Mouse (Mus musculus): ENCODE measurements around the gene Cryzl2. TPM values are rescaled to one million over a fixed set of nuclear protein-coding genes. Genes with fewer than 3 reads are reported as not detected.

The Cryzl2 gene
- polyA plus RNA-seq, 2 experiments = 6.5 to 8.1 TPM

- H3K4me1 ChIP-seq (replicated peaks; ENCODE audit: control insufficient read depth in 2 of 2, insufficient read depth in 2 of 2, low read length in 1 of 2) = peaks cover 0 to 4% of the 10 kb centered on the region in 2 experiments; a peak in 2 of 4 replicates
- H3K27me3 ChIP-seq (ENCODE audit: control insufficient read depth, insufficient read depth, low read length) = no peaks in the 10 kb centered on the region
- H3K4me2 ChIP-seq (ENCODE audit: low read depth) = peak within 1 kb of the TSS; percentile 86
- ATAC-seq (ENCODE audit: insufficient read depth) = peak; percentile 94
- peak within 1 kb of the TSS; percentile 77 to 78 for H3K4me3 ChIP-seq (ENCODE audit: insufficient read depth in 1 of 2, low read depth in 2 of 2, low read length in 2 of 2)
- DNase-seq (ENCODE audit: low read depth in 3 of 3, low spot score in 3 of 3) = peak; percentile 83 to 90 (median 89)
- no peak within 1 kb of the TSS for H3K27ac ChIP-seq
- under 1% methylated on average over 62 of the region's 62 CpGs for WGBS (ENCODE audit: insufficient replicate concordance)
- TF ChIP-seq EP300 (IDR thresholded peaks at IDR 0.05; ENCODE audit: low read depth) = no peak
- TF ChIP-seq CTCF (IDR thresholded peaks at IDR 0.05; ENCODE audit: low read depth) = no peak
- H3K36me3 ChIP-seq (replicated peaks; ENCODE audit: control insufficient read depth, insufficient read depth, low read depth) = no peaks in the 10 kb centered on the region
- no peaks in the 10 kb centered on the region for H3K9me3 ChIP-seq (ENCODE audit: control insufficient read depth, low read length)
- peak within 1 kb of the TSS; percentile 67 for H3K9ac ChIP-seq (replicated peaks)
Observed at GRCm38 (mm10) chr1:157412454-157413369, 45.7 kb upstream of the Cryzl2 start, which contains the start of gene Rasal2. Gene Rasal2 (minus strand): TSS chr1:157412595.

- Histone ChIP-seq H3K27ac (no peak overlapping the region), H3K9ac (replicated peaks) (no peak overlapping the region), H3K4me3 (ENCODE audit: insufficient read depth in 1 of 2, low read depth in 2 of 2, low read length in 2 of 2) (no peak overlapping the region), H3K27me3 (ENCODE audit: control insufficient read depth, insufficient read depth, low read length) (no peaks in the 10 kb centered on the region), H3K4me1 (replicated peaks; ENCODE audit: control insufficient read depth in 2 of 2, insufficient read depth in 2 of 2, low read length in 1 of 2) (peaks cover 0 to 4% of the 10 kb centered on the region in 2 experiments; a peak in 2 of 4 replicates), H3K9me3 (ENCODE audit: control insufficient read depth, low read length) (no peaks in the 10 kb centered on the region), H3K36me3 (replicated peaks; ENCODE audit: control insufficient read depth, insufficient read depth, low read depth) (no peaks in the 10 kb centered on the region), H3K4me2 (ENCODE audit: low read depth) (no peak overlapping the region)
- TF ChIP-seq CTCF (IDR thresholded peaks at IDR 0.05; ENCODE audit: low read depth) (no peak), EP300 (IDR thresholded peaks at IDR 0.05; ENCODE audit: low read depth) (no peak)
- 33% methylated on average over 3 of the region's 3 CpGs for WGBS (ENCODE audit: insufficient replicate concordance)
- ATAC-seq (ENCODE audit: insufficient read depth) (no peak), DNase-seq (ENCODE audit: low read depth in 3 of 3, low spot score in 3 of 3) (no peak)
Observed at GRCm38 (mm10) chr1:157415771-157416170, 42.6 kb upstream of the Cryzl2 start.

- no peak overlapping the region for H3K9ac ChIP-seq (replicated peaks)
- H3K9me3 ChIP-seq (ENCODE audit: control insufficient read depth, low read length) = no peaks in the 10 kb centered on the region
- H3K4me2 ChIP-seq (ENCODE audit: low read depth) = no peak overlapping the region
- no peak for DNase-seq (ENCODE audit: low read depth in 3 of 3, low spot score in 3 of 3)
- no peak overlapping the region for H3K4me3 ChIP-seq (ENCODE audit: insufficient read depth in 1 of 2, low read depth in 2 of 2, low read length in 2 of 2)
- no peak for TF ChIP-seq EP300 (IDR thresholded peaks at IDR 0.05; ENCODE audit: low read depth)
- no peak for TF ChIP-seq CTCF (IDR thresholded peaks at IDR 0.05; ENCODE audit: low read depth)
- WGBS (ENCODE audit: insufficient replicate concordance) = 77% methylated on average over 2 of the region's 2 CpGs
- peaks cover 0 to 4% of the 10 kb centered on the region in 2 experiments; a peak in 2 of 4 replicates for H3K4me1 ChIP-seq (replicated peaks; ENCODE audit: control insufficient read depth in 2 of 2, insufficient read depth in 2 of 2, low read length in 1 of 2)
- no peak for ATAC-seq (ENCODE audit: insufficient read depth)
- H3K27me3 ChIP-seq (ENCODE audit: control insufficient read depth, insufficient read depth, low read length) = no peaks in the 10 kb centered on the region
- no peak overlapping the region for H3K27ac ChIP-seq
- H3K36me3 ChIP-seq (replicated peaks; ENCODE audit: control insufficient read depth, insufficient read depth, low read depth) = no peaks in the 10 kb centered on the region
Observed at GRCm38 (mm10) chr1:157416628-157417027, 41.7 kb upstream of the Cryzl2 start.

GRCm38 (mm10) chr1:157417414-157417813 is 41.0 kb upstream of the Cryzl2 start:
- WGBS (ENCODE audit: insufficient replicate concordance) = 36% methylated on average over 3 of the region's 3 CpGs

GRCm38 (mm10) chr1:157417861-157418260 is 40.5 kb upstream of the Cryzl2 start:
- H3K27ac ChIP-seq = no peak overlapping the region
- H3K27me3 ChIP-seq (ENCODE audit: control insufficient read depth, insufficient read depth, low read length) = no peaks in the 10 kb centered on the region
- H3K9me3 ChIP-seq (ENCODE audit: control insufficient read depth, low read length) = no peaks in the 10 kb centered on the region
- TF ChIP-seq CTCF (IDR thresholded peaks at IDR 0.05; ENCODE audit: low read depth) (no peak), EP300 (IDR thresholded peaks at IDR 0.05; ENCODE audit: low read depth) (no peak)
- H3K36me3 ChIP-seq (replicated peaks; ENCODE audit: control insufficient read depth, insufficient read depth, low read depth) = no peaks in the 10 kb centered on the region
- 30% methylated on average over 7 of the region's 7 CpGs for WGBS (ENCODE audit: insufficient replicate concordance)
- ATAC-seq (ENCODE audit: insufficient read depth) (no peak), DNase-seq (ENCODE audit: low read depth in 3 of 3, low spot score in 3 of 3) (no peak)
- no peak overlapping the region for H3K4me2 ChIP-seq (ENCODE audit: low read depth)
- H3K9ac ChIP-seq (replicated peaks) = no peak overlapping the region
- no peak overlapping the region for H3K4me3 ChIP-seq (ENCODE audit: insufficient read depth in 1 of 2, low read depth in 2 of 2, low read length in 2 of 2)
- peaks cover 0 to 4% of the 10 kb centered on the region in 2 experiments; a peak in 2 of 4 replicates for H3K4me1 ChIP-seq (replicated peaks; ENCODE audit: control insufficient read depth in 2 of 2, insufficient read depth in 2 of 2, low read length in 1 of 2)

More at GRCm38 (mm10) chr1:157417414-157417813, 41.0 kb upstream of the Cryzl2 start:
- DNase-seq (ENCODE audit: low read depth in 3 of 3, low spot score in 3 of 3) (no peak), ATAC-seq (ENCODE audit: insufficient read depth) (no peak)
- Histone ChIP-seq H3K4me1 (replicated peaks; ENCODE audit: control insufficient read depth in 2 of 2, insufficient read depth in 2 of 2, low read length in 1 of 2) (peaks cover 0 to 4% of the 10 kb centered on the region in 2 experiments; a peak in 2 of 4 replicates), H3K36me3 (replicated peaks; ENCODE audit: control insufficient read depth, insufficient read depth, low read depth) (no peaks in the 10 kb centered on the region), H3K9ac (replicated peaks) (no peak overlapping the region), H3K27ac (no peak overlapping the region), H3K4me2 (ENCODE audit: low read depth) (no peak overlapping the region), H3K9me3 (ENCODE audit: control insufficient read depth, low read length) (no peaks in the 10 kb centered on the region), H3K27me3 (ENCODE audit: control insufficient read depth, insufficient read depth, low read length) (no peaks in the 10 kb centered on the region), H3K4me3 (ENCODE audit: insufficient read depth in 1 of 2, low read depth in 2 of 2, low read length in 2 of 2) (no peak overlapping the region)
- no peak for TF ChIP-seq CTCF (IDR thresholded peaks at IDR 0.05; ENCODE audit: low read depth)
- no peak for TF ChIP-seq EP300 (IDR thresholded peaks at IDR 0.05; ENCODE audit: low read depth)
